Mouse (Mus musculus) neural tube, embryonic 10.5 days (tissue): ENCODE data around the gene 5730480H06Rik.

Experiments used
- DNase-seq: peaks from one replicate; pipeline ENCODE4 v3.0.0-alpha.2; 2017; ENCODE audit warnings: low spot score; ENCODE audit errors: extremely low spot score

5730480H06Rik gene

DNA sequence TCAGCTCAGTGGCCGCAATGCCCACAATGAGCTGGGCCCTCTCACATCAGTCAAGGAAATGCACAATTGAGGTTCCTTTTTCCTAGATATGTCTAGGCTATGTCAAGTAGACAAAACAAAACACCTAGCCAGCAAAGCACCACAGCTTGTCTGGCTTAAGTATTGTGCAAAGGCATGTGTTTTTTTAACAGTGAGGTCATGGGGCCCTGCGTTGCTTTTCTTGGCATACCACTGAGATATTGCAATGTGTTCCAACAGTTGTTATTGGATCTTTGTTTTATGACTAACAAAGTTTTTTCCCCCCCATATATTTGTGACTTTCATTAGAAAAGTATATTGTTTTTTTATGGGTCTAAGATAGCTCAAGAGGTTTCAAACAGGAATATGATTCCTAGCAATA lies 92.0 kb downstream of the 5730480H06Rik start:
- no peak for DNase-seq

DNA sequence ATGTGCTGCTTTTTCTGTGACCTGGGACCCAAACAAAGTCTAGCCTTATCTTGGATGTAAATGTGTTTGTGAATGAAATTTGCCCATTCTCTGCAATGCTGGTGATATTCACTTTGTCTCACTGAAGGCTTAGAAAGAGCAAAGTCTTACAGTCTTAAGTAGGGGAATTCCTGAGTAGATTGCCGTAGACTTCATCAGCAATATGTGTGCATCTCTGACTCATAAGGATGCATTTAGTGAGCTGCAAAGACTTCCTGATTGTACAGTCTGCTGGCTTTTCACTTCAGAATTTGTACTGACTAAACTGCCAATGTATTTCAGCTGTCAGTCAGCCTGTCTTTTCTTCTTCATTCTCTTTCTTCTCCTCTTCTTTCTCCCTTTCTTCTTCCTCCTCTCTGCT lies 94.2 kb downstream of the 5730480H06Rik start:
- no peak for DNase-seq

DNA sequence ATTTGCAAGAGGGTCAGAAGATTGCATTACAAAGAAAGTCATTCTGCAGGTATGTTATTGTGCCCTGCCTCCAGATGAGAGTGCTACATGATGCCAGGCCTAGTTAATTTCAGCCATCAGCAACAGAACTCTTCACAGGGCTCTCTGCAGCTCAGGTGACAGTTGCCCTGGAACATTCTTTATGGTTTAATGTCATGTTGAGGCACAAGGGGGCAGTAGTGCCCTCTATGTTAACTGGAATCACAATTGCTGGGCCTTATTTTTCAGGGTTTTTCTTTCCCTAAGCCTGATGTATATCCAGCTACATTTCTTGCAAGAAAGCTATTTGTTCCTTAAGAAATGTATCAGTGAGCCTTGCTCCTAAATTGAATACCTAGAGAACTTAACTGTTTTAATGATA lies 102.7 kb downstream of the 5730480H06Rik start:
- DNase-seq, result peak; percentile 26

DNA sequence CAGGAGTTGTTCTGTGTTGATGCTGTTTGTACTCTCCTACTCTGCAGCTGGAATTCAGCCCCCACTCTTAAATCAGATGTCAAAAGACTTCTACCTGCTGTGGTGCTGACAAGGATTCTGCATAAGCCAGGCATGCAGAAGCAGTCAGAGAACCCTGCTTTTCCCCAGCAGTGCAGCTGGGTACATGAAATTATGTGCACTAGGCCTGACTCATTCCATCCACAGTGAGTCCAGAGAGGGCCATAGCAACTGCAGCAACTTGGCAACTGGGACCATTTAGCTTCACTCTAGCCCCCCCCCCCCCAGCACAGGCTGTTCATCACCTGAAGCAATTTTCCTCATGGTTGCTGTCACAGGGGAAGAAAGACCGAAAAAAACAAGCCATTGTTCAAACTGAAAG lies 121.1 kb downstream of the 5730480H06Rik start:
- no peak for DNase-seq

DNA sequence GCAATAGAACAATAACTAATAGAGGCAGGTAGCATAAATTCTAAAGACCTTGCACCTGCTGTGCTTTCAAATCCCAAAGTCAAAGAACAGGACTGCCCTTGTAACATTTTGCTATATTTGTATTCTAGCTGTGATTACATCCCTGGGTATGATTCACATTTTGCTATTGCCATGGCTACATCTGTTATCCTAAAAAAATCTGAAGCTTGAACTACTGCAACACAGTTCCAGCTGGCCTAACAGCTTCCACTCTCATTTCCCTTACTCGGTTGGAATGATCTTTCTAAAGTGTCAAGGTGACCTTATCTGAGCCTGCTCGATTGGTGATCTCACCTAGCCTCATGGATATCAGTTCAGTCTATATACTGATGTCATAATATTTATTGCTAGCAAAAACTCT lies 132.5 kb downstream of the 5730480H06Rik start:
- DNase-seq, result no peak
